Mouse (Mus musculus) testis, adult 10 weeks (tissue): Measurements from ENCODE around the gene Rps2. TPM values are rescaled to one million over a fixed set of nuclear protein-coding genes. Genes with fewer than 3 reads are reported as not detected.

Experiments used
- polyA plus RNA-seq: library from polyadenylated mRNA; stranded (reverse); fragments of 350-450 nt; fragmentation: Illumina TruSeq; extraction: RNeasy Lipid Tissue Mini Kit (QIAGEN cat#74804); gene quantifications from one replicate; pipeline ENCODE4 v1.2.3, GENCODE M21; 2014; ENCODE audit warnings: low read depth, low replicate concordance

The Rps2 gene
- polyA plus RNA-seq = 129 TPM

GRCm38 (mm10) chr17:24717943-24718342 is at the start of gene Rps2, which contains the start of gene Rnf151:
Gene Rps2, plus strand, starts transcription at chr17:24718116.
Gene Rnf151, minus strand, starts transcription at chr17:24718063.

DNA sequence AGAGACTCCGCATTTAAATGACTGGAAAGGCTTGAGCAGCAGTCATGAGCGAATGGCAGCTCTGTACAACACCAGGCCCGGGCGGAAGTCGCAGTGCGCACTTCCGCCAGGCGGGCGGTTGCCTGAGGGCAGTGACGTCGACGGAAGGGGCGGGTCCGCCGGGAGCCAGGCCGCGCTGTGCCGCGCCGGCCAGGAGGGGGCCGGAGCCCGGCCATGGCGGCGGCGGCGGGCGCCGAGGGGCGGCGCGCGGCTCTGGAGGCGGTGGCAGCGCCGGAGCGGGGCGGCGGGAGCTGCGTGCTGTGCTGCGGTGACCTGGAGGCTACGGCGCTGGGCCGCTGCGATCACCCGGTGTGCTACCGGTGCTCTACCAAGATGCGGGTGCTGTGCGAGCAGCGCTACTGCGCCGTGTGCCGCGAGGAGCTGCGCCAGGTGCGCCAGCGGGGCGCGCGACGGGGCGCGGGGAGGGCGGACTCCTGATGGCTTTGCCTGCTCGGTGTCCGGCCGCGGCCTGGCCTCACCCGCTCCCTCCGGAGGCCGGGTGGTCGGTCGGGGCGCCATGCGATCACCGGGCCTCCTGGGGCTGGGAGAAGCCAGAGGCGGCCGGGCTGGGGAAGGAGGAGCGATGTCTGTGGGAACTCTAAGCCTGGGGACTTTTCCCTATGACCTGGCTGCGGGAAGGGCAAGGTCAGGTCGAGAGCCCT is 48.2 kb upstream of the Rps2 start, which contains the start of gene Zfp598:
Zfp598 (plus strand) TSS at position 143 of the 701 bp plus-strand sequence.

DNA sequence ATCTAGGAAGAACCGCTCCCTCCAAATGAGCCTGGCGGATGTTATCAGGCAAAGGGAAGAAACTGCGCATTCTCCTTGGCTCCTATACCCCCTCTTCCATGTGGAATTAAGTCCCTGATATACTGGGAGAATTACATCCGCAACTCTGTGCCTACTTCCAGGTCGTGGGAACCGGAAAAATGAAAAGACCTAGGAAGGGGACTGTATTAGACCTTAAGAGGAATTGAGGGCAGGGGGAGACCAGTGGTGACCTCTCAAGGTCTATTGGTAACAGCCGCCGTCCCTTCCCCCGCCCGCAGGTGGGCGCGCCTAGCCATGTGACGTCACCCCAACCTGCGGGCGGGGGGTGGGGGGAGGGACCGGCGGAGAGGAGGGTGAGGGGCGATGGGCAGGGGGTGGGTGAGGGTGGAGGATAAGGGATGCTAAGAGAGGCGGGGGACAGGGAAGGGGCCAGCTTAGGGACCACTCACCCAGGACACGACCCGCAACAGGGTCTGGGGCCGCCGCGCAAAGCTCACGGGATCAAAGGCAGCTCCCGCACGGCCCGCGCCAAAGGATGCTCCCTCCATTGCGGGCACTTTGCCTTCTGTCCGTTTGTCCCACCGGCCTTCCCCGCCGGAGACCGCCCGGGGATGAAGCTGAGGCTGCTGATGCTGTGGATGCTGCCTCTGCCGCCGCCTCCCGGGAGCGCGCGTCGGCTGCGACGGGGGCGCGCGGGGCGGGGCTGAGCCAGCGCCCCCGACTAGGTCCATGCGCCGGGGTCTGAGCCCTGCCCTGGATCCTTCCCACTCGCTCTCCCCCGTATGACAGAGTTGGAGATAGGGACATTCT is 28.4 kb upstream of the Rps2 start, which contains the start of gene Syngr3:
Syngr3 (minus strand) TSS at position 705 of the 831 bp plus-strand sequence.

DNA sequence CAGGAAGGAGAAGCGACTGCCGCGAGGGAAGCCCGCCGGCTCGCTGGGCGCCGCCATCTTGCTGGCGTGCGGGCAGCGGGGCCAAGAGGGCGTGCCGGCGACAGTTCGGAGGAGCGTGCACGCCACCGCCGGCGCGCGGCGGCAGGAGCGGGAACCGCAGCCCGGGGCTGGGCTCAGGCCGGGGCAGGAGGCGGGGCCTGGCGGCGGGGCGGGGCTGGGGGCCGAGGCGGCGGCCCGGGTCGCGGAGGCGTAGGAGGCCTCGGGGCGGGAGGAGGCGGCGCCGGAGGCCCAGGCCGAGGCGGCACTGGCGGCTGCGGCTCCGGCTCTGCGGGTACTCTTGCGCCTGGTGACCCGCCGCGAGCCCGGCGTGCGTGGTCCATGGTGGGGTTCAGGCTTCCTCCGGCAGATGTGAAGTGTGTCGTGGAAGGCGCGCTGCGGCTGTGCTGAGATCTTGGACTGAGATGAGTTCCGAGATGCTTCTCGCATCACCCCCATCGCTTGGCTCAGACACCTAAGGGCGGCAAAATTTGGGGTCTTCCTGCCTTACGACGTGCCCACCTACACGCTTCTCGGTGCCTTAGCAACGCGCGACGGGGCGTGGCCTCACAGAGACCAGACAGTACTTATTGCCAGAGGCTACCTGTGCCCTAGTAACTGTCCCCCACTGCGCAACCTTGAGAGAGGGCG is 21.8 kb upstream of the Rps2 start, which contains the start of the genes Gfer and Noxo1:
Gfer (minus strand) TSS at position 146 of the 687 bp plus-strand sequence.
Noxo1 (plus strand) TSS at position 224 of the 687 bp plus-strand sequence.

GRCm38 (mm10) chr17:24706982-24707800 is 10.7 kb upstream of the Rps2 start, which contains the start of gene Tbl3:
Gene Tbl3, minus strand, starts transcription at chr17:24707660.

GRCm38 (mm10) chr17:24724184-24724583 is 6.3 kb downstream of the Rps2 start, which contains the start of gene Ndufb10:
Gene Ndufb10, minus strand, starts transcription at chr17:24724478.

DNA sequence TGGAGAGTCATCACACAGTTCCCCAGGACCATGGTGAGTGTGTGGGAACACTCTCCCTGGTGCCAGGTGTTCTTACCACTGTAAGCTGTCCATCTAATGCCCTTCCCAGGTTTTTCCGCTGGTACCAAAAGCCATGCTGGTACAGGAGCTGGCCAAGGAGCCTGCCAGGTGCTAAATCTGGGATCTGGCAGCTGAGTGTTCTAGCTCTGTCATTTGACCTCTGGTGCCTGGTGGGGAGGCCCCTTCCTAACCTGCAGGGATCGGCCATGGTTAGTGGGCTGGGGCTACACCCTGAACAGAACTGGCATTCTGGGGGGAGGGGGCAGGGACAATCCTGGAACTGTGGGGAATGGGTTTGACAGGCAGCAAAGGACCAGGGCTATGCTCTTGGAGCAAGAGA is 9.7 kb downstream of the Rps2 start, which contains the start of gene Rpl3l:
Rpl3l (plus strand) TSS at position 203 of the 400 bp plus-strand sequence.

DNA sequence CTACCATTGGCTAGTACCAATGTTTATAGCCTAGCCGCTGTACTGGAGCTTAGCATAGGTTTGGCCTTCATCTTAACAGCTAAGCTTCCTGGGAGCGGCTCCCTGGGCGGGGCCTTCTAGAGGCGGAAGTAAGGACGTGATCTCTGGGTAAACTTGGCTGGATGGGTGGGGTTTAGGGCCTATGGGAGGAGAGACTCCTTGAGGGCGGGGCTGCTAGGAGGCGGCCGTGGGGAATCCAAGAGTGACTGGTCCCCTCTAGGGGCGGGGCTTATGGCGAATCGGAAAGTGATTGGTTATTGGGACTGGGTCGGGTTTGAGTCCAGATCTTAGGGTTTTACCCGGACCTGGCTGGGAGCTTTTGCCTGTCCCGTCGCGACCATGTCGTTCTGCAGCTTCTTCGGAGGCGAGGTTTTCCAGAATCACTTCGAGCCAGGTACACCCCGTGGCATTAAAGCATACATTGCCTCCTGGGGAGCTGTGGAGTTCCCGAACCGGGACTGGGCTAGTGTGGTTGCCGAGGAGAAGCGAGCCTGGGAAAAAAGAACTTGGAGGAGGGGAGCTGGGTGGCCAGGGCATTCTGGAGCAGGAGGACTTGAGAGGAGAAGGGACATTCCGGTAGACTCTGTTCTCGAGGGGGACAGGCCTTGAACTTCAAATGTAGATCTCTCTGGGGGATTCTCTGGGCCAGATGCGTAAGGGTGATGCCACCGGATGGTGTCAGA is 18.6 kb downstream of the Rps2 start, which contains the start of gene Msrb1:
Msrb1 (plus strand) TSS at position 313 of the 722 bp plus-strand sequence.

GRCm38 (mm10) chr17:24752415-24753394 is 34.8 kb downstream of the Rps2 start, which contains the start of gene Hs3st6:
Gene Hs3st6, plus strand, starts transcription at chr17:24752988.

Other genes with a start within 250 kb of the Rps2 start
- 2.4 TPM for gene E4f1, start 247.8 kb upstream of the Rps2 start, polyA plus RNA-seq
- 71.1 TPM for gene Pgp, start 247.7 kb upstream of the Rps2 start, polyA plus RNA-seq
- not detected for gene Bricd5, start 244.2 kb upstream of the Rps2 start, polyA plus RNA-seq
- 2.2 TPM for gene Mlst8, start 239.0 kb upstream of the Rps2 start, polyA plus RNA-seq
- gene Caskin1, start 229.5 kb upstream of the Rps2 start, polyA plus RNA-seq = 0.97 TPM
- gene Traf7, start 190.2 kb upstream of the Rps2 start, polyA plus RNA-seq = 5.8 TPM
- 0.57 TPM for gene Rab26, start 183.9 kb upstream of the Rps2 start, polyA plus RNA-seq
- gene Pkd1, start 168.3 kb upstream of the Rps2 start, polyA plus RNA-seq = 1.9 TPM
- 5.8 TPM for gene Tsc2, start 85.5 kb upstream of the Rps2 start, polyA plus RNA-seq
- 0.10 TPM for gene Nthl1, start 85.4 kb upstream of the Rps2 start, polyA plus RNA-seq
- 0.57 TPM for gene Slc9a3r2, start 67.8 kb upstream of the Rps2 start, polyA plus RNA-seq
- gene Npw, start 59.7 kb upstream of the Rps2 start, polyA plus RNA-seq = not detected
- 1.4 TPM for gene Zfp598, start 48.4 kb upstream of the Rps2 start, polyA plus RNA-seq
- gene Syngr3, start 28.2 kb upstream of the Rps2 start, polyA plus RNA-seq = 0.11 TPM
- 29.2 TPM for gene Gfer, start 22.0 kb upstream of the Rps2 start, polyA plus RNA-seq
- gene Noxo1, start 21.9 kb upstream of the Rps2 start, polyA plus RNA-seq = 12.7 TPM
- 0.29 TPM for gene Tbl3, start 10.5 kb upstream of the Rps2 start, polyA plus RNA-seq
- 46.8 TPM for gene Rnf151, start 53 bp upstream of the Rps2 start, polyA plus RNA-seq
- gene Ndufb10, start 6.4 kb downstream of the Rps2 start, polyA plus RNA-seq = 69.2 TPM
- gene Rpl3l, start 9.7 kb downstream of the Rps2 start, polyA plus RNA-seq = not detected
- gene Msrb1, start 18.5 kb downstream of the Rps2 start, polyA plus RNA-seq = 1.1 TPM
- not detected for gene Hs3st6, start 34.9 kb downstream of the Rps2 start, polyA plus RNA-seq
- 67.9 TPM for gene Meiob, start 86.2 kb downstream of the Rps2 start, polyA plus RNA-seq
- gene Hagh, start 122.0 kb downstream of the Rps2 start, polyA plus RNA-seq = 93.5 TPM
- 25.4 TPM for gene Fahd1, start 132.2 kb downstream of the Rps2 start, polyA plus RNA-seq
- not detected for gene Igfals, start 147.9 kb downstream of the Rps2 start, polyA plus RNA-seq
- gene Nubp2, start 168.2 kb downstream of the Rps2 start, polyA plus RNA-seq = 19.6 TPM
- 1.6 TPM for gene Spsb3, start 168.5 kb downstream of the Rps2 start, polyA plus RNA-seq
- gene Eme2, start 177.0 kb downstream of the Rps2 start, polyA plus RNA-seq = 1.9 TPM
- gene Mrps34, start 177.0 kb downstream of the Rps2 start, polyA plus RNA-seq = 0.64 TPM
- 0.69 TPM for gene Nme3, start 178.4 kb downstream of the Rps2 start, polyA plus RNA-seq
- gene Mapk8ip3, start 218.9 kb downstream of the Rps2 start, polyA plus RNA-seq = 4.3 TPM
- 13.2 TPM for gene Jpt2, start 242.6 kb downstream of the Rps2 start, polyA plus RNA-seq